Mouse (Mus musculus) E14TG2a.4 (cell line): ENCODE measurements around the gene 1700069L16Rik.

Source experiments
- H3K27me3 ChIP-seq: 2 replicates; pipeline ENCODE4 v1.6.1; 2014; ENCODE audit warnings: low read length, control low read depth; ENCODE audit not compliant: insufficient read depth
- H3K36me3 ChIP-seq: 2 replicates; pipeline ENCODE4 v1.6.1; 2014; ENCODE audit warnings: low read length, control low read depth; ENCODE audit not compliant: insufficient read depth
- H3K4me1 ChIP-seq: replicated peaks from 2 replicates; pipeline ENCODE4 v1.6.1; 2014; ENCODE audit warnings: low read depth, low read length, control low read depth
- H3K4me3 ChIP-seq: replicated peaks from 2 replicates; pipeline ENCODE4 v1.5.1; 2014; ENCODE audit warnings: mild to moderate bottlenecking, low read length
- H3K9me3 ChIP-seq: 2 replicates; pipeline ENCODE4 v1.6.1; 2014; ENCODE audit warnings: low read length, control low read depth
- CTCF ChIP-seq: conservative IDR thresholded peaks from 2 replicates; pipeline ENCODE4 v1.5.1; 2014; ENCODE audit warnings: low read length
- NANOG ChIP-seq: IDR thresholded peaks from 2 replicates; pipeline ENCODE4 v1.6.1; 2014; ENCODE audit warnings: borderline replicate concordance, low read length, mixed read lengths
- POU5F1 ChIP-seq: IDR thresholded peaks from 2 replicates; pipeline ENCODE4 v1.6.1; 2014; ENCODE audit warnings: low read length, borderline replicate concordance

Gene 1700069L16Rik

DNA sequence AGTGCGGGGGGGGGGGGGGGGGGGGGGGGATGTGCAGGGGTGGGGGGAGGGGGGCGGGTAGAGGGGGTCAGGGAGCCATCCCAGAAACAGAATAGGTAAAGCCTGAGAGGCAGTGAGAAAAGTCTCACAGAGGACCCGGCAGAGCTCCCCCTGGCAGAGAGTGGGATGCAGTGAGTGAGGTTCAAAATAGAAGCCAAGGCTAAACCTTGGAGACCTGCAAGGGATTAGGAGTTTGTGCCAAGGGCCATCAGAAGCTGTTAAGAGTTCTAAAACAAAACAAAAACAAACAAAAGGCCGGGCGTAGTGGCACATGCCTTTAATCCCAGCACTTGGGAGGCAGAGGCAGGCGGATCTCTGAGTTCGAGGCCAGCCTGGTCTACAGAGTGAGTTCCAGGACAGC, 47.0 kb downstream of the 1700069L16Rik start:
- TF ChIP-seq NANOG (no peak), POU5F1 (no peak), CTCF (no peak)
- Histone ChIP-seq H3K9me3 (peaks cover 5% of the 10 kb centered on the region; the same call in 1 of the 2 replicates), H3K4me1 (peaks cover 52% of the 10 kb centered on the region), H3K27me3 (peaks cover 15% of the 10 kb centered on the region; the same call in 1 of the 2 replicates), H3K4me3 (no peak overlapping the region), H3K36me3 (no peaks in the 10 kb centered on the region)

GRCm38 (mm10) chr5:113674851-113675250, 49.7 kb downstream of the 1700069L16Rik start:
- Histone ChIP-seq H3K36me3 (no peaks in the 10 kb centered on the region), H3K9me3 (no peaks in the 10 kb centered on the region), H3K4me3 (no peak overlapping the region), H3K4me1 (peaks cover 43% of the 10 kb centered on the region), H3K27me3 (peaks cover 13% of the 10 kb centered on the region)
- TF ChIP-seq CTCF (no peak), NANOG (no peak), POU5F1 (no peak)

DNA sequence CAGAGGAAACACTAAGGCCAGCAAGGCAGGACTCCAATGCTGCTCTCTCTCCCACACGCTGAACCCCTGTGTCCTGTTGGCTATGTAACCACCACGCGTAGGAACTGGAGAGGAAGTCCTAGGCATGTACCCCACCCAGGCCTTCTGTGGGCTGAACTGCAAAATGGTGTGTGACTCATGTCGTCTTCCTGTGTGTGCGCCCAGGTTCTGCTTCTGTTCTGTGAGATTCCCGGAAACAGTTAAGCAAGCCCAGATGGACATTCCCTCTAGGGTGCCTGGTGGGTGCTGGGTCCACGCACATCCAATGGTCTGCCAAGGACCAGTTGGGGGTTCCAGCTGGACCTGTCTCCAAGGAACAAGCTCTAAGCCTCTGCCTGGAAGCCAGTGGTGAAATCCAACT, 52.1 kb downstream of the 1700069L16Rik start:
- TF ChIP-seq NANOG, result no peak
- no peak for TF ChIP-seq POU5F1
- no peak for TF ChIP-seq CTCF
- H3K27me3 ChIP-seq, result peaks cover 10% of the 10 kb centered on the region
- peaks cover 27% of the 10 kb centered on the region for H3K4me1 ChIP-seq
- H3K36me3 ChIP-seq, result no peaks in the 10 kb centered on the region
- no peaks in the 10 kb centered on the region for H3K9me3 ChIP-seq
- H3K4me3 ChIP-seq, result no peak overlapping the region

DNA sequence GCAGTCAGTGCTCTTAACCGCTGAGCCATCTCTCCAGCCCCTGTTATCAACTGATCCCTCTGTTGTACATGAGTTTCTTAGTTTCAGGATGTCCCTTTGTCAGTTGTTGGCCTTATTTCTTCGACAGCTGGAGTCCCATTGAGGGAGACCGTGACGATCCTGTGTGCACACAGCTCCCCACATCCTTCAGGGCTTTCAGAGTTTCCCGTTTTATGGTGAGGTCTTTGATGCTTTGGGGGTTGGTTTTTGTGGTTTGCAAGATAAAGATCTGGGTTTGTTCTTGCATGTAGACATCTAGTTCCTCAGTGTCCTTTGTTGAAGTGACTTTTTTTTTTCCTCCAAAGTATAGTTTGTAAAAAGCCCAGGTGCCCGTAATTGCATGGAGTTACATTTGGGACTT, 54.0 kb downstream of the 1700069L16Rik start:
- no peak overlapping the region for H3K4me3 ChIP-seq
- peaks cover 10% of the 10 kb centered on the region for H3K27me3 ChIP-seq
- H3K36me3 ChIP-seq, result no peaks in the 10 kb centered on the region
- TF ChIP-seq POU5F1 (no peak), NANOG (no peak), CTCF (no peak)
- H3K9me3 ChIP-seq, result no peaks in the 10 kb centered on the region
- H3K4me1 ChIP-seq, result peaks cover 13% of the 10 kb centered on the region

GRCm38 (mm10) chr5:113670110-113670509, 54.5 kb downstream of the 1700069L16Rik start:
- H3K27me3 ChIP-seq, result peaks cover 10% of the 10 kb centered on the region
- TF ChIP-seq NANOG (no peak), CTCF (no peak), POU5F1 (no peak)
- H3K4me1 ChIP-seq, result peaks cover 12% of the 10 kb centered on the region
- H3K36me3 ChIP-seq, result no peaks in the 10 kb centered on the region
- H3K4me3 ChIP-seq, result no peak overlapping the region
- no peaks in the 10 kb centered on the region for H3K9me3 ChIP-seq

- no peaks in the 10 kb centered on the region for H3K27me3 ChIP-seq
- H3K4me1 ChIP-seq, result peaks cover 35% of the 10 kb centered on the region
- H3K4me3 ChIP-seq, result peak overlapping the region; percentile 39; the same call in 1 of the 2 replicates
- H3K36me3 ChIP-seq, result no peaks in the 10 kb centered on the region
- TF ChIP-seq NANOG (no peak), POU5F1 (no peak), CTCF (no peak)
- H3K9me3 ChIP-seq, result peaks cover 5% of the 10 kb centered on the region
Observed at GRCm38 (mm10) chr5:113664629-113665195, 59.9 kb downstream of the 1700069L16Rik start.

DNA sequence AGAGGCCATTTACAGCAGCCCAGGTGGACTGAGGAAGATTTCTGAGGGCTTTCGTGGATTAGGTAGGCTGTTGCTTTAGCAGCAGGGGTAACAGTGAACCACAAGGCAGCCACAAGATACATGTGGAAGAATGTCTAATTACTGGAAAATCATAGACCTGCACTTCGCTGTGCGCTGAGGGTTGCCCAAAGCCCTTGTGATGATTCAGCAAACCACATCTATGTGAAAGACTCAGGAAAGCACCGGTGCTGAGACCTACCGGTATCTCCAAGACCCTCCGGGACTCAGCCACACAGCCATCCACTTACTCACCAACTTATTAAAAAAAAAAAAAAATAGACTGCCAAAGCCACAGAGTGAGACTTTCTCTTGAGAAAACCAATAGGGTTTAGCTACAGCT, 60.4 kb downstream of the 1700069L16Rik start:
- H3K4me1 ChIP-seq, result peaks cover 35% of the 10 kb centered on the region
- TF ChIP-seq NANOG (no peak), CTCF (no peak), POU5F1 (no peak)
- no peaks in the 10 kb centered on the region for H3K27me3 ChIP-seq
- peaks cover 6% of the 10 kb centered on the region for H3K9me3 ChIP-seq
- no peaks in the 10 kb centered on the region for H3K36me3 ChIP-seq
- H3K4me3 ChIP-seq, result peak overlapping the region; percentile 39; the same call in 1 of the 2 replicates

DNA sequence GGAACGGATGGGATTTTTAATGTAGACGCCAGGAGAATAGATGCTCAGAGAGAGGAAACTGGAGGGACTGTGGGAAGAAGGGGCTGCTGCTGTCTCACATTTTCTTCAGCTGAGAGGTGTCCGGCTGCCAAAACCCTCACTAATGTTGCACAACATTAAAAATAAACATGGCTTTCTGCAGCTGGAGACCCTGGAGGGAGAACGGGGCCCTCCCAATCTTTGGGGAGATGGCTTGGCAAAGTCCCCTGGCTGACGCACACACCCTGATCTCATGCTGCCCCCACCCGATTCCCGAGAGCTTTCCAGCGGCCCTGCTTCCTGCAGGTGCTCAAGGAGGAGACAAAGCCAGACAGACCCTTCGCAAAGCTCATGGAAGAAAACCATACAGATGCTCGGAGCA, 63.7 kb downstream of the 1700069L16Rik start:
- peaks cover 35% of the 10 kb centered on the region for H3K4me1 ChIP-seq
- no peaks in the 10 kb centered on the region for H3K36me3 ChIP-seq
- H3K4me3 ChIP-seq, result peak overlapping the region; percentile 69
- no peak for TF ChIP-seq POU5F1
- TF ChIP-seq NANOG, result no peak
- no peak for TF ChIP-seq CTCF
- peaks cover 6% of the 10 kb centered on the region for H3K9me3 ChIP-seq
- H3K27me3 ChIP-seq, result no peaks in the 10 kb centered on the region

- H3K9me3 ChIP-seq, result peaks cover 2% of the 10 kb centered on the region
- H3K4me3 ChIP-seq, result no peak overlapping the region
Observed at GRCm38 (mm10) chr5:113654821-113655220, 69.8 kb downstream of the 1700069L16Rik start.

GRCm38 (mm10) chr5:113654206-113654605, 70.4 kb downstream of the 1700069L16Rik start:
- no peak overlapping the region for H3K4me3 ChIP-seq
- no peak for TF ChIP-seq NANOG
- no peak for TF ChIP-seq CTCF
- TF ChIP-seq POU5F1, result no peak
- H3K4me1 ChIP-seq, result peaks cover 55% of the 10 kb centered on the region
- peaks cover 20% of the 10 kb centered on the region for H3K27me3 ChIP-seq
- no peaks in the 10 kb centered on the region for H3K9me3 ChIP-seq
- H3K36me3 ChIP-seq, result no peaks in the 10 kb centered on the region

More at GRCm38 (mm10) chr5:113654821-113655220, 69.8 kb downstream of the 1700069L16Rik start:
- no peaks in the 10 kb centered on the region for H3K36me3 ChIP-seq
- peaks cover 15% of the 10 kb centered on the region for H3K27me3 ChIP-seq
- peaks cover 52% of the 10 kb centered on the region for H3K4me1 ChIP-seq
- no peak for TF ChIP-seq NANOG
- no peak for TF ChIP-seq POU5F1
- no peak for TF ChIP-seq CTCF
